Mouse (Mus musculus) left cerebral cortex, postnatal 25 days (tissue): ENCODE measurements at regions not wholly inside any gene's neighbourhood (a gene's known extent, or its start where the extent isn't known, plus 50 kb on each side); places are given as distances from the start of the nearest gene placed in this dataset.

Source experiments
- DNase-seq, 2 experiments: peaks; one replicate each; pipeline ENCODE4 v3.0.0; 2022; ENCODE audit warnings: low spot score in 2 of 2, mixed read lengths in 1 of 2
- intact Hi-C: fragments of 180-260 bp; cut with DNase I; formaldehyde crosslinking; loops from one replicate; pipeline ENCODE4 v1.15.1; 2025

DNA sequence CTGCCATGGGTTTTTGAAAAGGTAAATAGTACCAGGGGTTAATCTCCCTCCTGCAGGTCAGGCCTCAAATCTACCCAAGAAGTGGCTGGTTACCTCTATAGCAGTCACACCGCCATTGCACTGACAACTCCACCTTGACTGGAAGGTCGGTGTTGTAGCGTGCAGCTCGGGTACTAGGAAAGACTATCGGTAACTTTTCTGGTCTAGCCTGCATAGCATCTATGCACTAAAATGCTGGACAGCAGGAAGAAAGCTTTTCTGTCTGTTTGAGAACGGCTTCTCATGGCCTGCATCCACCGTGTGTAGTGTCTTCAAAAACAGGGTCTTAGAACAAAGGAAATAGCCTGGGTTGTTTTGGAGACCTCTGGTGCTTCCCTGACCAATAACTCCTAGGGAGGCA, 88.8 kb downstream of the Bms1 start:
- DNase-seq = no peak
- intact Hi-C loops = no loop called here

DNA sequence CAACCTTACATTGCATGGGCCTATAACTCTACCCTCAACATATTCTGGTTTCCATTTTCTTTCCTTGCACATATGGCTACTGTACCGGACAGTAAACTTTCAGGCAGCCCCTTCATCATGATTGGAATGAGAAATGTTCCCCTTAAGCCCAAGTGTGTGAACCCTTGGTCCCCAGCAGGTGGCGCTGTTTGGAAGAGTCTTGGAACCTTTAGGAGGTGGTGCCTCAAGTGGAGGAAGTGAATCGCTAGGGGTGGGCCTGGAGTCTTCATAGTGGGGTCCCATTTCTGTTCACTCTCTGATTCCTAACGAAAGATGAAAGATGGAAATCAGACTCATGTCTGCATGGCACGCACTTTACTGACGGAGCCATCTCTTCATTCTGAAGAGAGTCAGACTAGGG, 91.8 kb downstream of the Bms1 start:
- intact Hi-C loops = no loop called here
- no peak for DNase-seq

DNA sequence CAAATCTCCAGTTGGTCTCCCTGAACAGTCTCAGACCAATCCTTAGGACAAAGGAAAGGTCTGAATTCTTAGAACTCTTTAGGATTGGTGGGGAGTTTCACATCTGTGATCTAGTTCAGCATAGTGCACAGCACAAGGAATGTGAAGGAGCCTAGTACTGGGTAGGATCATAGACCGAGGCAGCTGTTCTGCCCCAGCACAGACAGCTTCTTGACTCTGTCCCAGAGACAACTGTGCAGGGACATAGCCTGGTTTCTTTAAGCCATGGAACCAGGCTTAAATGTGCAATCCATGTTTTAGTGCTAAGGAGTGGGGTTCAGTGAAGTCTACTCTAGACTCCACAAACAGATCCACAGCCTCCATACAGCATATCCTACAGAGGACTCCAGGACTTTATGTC, 93.6 kb downstream of the Bms1 start:
- intact Hi-C loops = no loop called here
- DNase-seq = no peak

DNA sequence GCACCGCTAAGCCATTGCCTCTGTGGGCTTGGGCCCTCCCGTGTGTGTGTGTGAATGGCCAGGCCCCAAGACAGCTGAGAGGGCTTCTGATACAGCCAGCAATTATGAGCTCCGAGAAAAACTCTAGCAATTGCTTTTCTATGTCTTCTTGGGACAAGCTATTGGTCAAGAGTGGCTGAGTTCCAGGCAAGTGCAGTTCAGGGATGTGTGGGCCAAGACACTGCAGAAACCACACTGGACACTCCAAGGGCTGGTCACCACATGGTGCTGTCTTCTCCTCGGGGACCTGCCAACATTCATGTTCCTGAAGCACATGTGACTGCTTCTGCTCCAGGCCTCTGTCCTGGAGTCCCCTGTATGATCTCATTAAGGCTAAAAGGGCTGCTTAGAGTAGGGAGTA, 94.7 kb downstream of the Bms1 start:
- intact Hi-C loops = no loop called here
- no peak for DNase-seq

DNA sequence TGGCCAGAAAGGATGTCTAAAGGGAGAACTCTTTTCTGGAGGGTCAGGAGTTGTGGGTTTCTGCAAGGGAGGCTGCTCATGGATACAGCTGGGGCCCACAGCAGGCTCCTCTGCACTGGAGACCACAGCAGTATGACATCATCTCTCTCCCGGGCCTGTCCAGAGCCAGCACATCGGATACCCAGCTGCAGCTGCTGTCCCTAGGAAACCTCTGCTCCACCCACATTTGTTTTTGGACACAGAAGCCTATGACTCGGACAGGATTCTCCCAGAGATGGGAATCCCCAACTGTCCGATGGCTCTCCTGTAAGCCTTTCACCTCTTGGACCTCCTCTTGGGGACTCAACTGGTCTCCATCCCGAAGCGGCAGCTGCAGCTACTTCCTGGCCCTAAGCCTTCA, 96.2 kb downstream of the Bms1 start:
- intact Hi-C loops = no loop called here
- DNase-seq = no peak

DNA sequence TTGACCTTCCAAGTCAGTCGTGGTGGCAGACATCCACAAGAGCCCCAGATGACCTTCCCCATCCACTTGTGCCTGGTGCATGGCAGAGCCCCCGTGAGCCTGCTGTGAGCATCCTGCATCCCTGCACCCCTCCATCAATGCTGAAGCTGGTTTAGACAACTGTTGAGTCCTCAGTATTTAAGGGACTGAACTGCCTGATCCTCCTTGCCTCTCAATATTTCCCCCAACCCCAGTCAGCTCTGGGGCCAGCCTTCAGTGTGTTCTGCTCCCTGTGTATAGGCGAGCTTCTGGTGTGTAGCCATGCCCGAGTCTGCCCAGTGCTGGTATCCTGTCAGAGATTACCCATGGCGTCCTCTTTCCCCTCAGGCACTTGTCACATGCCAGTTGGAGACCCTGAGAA, 96.6 kb downstream of the Bms1 start:
- DNase-seq = no peak
- intact Hi-C loops = no loop called here

DNA sequence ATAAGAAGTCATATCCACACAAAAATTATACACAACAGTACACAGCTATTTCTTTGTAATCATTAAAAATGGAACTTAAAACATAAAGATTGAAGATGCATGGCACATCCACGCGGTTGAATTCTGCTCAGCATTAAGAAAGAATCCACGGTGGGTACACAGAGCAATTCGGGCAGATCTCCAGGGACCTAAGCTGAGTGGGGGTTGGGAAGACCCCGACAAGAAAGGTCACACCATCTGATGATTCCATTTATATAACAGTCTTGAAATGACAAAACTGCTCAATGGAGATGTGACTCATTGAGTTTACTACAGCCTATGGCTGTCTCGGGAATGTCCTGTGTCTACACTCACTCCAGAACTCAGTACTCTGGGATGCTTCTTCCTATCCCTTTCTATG, 97.2 kb downstream of the Bms1 start:
- intact Hi-C loops = no loop called here

DNA sequence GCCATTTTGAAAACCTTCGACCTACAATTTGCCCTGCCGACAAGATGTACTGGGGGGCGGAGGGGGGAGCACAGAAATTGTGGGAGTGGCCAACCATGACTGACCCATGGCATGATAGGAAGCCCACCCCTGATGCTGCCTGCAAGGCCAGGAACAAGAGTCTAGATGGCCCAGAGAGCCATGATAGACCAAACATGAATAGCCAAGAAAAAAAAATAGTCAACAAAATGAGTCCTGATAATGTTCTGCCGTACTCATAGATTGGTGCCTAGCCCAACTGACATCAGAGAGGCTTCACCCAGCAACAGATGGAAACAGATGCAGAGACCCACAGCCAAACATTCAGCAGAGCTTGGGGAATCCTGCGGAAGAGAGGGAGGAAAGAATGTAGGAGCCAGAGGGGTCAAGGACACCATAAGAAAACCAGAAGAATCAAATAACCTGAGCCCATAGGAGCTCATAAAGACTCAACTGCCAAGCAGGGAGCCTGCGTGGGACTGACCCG, 99.2 kb downstream of the Bms1 start:
- intact Hi-C loops = no loop called here
- DNase-seq = no peak

More for the DNA sequence above, 97.2 kb downstream of the Bms1 start:
- DNase-seq = no peak

DNA sequence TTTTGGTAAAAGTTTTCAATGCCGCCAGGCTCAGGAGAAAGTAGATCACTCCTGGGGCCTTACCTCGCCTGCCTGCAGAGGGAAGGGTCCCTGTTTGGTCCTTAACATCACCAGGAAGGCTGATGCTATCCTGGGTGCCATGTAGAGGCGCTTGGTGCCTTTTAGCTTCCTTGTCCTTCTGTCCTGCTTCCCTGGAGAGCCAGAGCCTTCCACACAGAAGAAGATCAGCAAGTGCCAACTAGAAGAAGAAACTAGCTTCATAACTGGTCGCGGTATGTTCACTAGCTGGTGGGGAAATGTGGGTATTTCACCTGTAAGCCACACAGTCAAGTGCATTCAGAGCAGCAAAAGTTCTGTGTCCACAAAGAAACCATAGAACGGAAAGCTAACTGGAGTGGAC, 103.4 kb downstream of the Bms1 start:
- no peak for DNase-seq
- intact Hi-C loops = no loop called here

DNA sequence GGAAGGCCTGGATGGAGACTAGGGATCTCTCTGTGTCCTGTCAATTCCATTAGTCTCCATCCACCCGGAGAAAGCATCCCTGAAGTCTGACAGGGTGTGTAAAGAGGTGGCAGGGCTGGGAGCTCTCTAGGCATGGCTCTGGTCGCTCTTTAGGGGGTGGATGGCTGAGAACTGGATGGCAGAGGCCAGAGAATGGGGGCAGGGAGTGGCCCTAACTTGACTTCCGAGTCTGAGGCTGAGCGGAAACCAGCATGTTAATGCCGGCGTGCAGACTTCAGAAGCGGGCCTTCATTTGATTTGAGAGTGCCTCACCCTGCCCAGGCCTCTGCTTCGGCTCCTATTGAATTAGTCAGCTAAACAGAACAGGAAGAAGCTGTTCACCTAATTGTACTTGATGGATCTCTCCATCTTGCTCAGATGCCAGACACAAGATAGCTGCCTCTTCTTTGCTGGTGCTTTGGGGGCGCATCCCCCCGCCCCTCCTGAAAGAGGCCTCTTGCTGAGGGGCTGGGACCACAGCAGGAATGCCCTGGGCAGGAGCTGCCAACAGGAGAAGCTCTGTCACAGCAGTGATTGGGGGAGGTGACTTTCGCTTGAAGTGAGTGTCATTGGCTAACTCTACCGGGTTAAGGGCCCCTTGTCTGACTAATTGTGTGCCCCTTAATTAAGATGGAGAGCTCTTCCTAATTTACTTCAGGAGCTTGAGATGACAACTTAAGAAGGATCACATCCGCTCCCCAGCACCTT, 104.2 kb downstream of the Bms1 start:
- intact Hi-C loops = no loop called here
- DNase-seq = no peak

DNA sequence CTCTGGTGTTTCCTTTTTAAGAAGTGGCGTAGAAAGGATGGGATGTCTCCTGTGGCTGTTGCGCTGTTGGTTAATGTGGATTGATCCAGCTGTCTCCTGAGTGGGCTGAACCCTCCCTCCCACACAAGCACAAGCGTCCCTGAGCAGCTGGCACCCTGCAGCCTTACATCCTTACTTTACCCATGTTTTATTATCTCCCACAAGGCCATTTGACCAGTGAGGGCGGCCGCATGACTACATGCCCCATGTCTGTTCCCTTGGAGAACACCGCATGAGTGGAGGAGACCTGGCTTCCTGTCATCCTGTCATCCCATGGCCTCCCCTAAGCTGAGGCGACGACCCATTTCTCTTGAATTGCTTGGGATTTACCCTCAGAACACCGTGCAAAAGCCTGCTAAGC, 108.2 kb downstream of the Bms1 start:
- no peak for DNase-seq
- intact Hi-C loops = no loop called here

DNA sequence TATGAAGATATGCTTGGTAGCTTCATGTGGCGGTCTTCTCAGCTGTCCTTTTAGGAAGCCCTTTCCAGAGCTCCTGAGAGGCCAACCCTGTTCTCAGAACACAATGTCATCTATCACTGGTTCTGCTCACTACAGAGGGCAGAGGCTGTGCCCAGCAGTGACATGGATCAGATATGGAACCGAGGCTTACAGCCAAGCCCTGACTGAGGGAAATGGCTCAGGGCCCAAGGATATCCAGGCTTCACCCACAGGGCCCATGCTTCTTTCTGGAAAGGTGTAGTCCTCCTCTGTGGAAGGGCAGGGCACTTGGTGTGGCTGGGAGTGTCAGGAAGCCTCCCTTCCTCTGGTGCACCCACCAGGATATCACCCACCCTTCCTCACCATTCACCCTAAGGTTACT, 109.4 kb downstream of the Bms1 start:
- intact Hi-C loops = no loop called here
- DNase-seq = no peak

DNA sequence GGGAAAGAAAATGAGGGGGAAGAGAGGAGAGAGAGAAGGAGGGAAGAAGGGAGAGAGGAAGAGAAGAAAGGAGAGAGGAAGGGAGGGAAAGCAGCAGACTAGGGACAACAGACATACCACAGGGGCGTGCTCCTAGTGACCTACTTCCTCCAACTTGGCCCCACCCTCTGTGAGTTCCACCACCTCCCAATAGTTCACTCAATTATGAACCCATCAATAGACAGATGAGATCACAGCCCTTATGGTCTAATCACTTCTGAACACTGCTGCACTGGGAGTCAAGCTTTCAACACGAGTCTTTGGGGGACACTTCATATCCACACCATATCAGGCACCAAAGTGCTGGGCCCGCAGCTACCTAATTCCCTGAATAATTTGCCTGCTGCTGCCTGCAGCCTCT, 110.7 kb downstream of the Bms1 start:
- intact Hi-C loops = no loop called here
- no peak for DNase-seq

DNA sequence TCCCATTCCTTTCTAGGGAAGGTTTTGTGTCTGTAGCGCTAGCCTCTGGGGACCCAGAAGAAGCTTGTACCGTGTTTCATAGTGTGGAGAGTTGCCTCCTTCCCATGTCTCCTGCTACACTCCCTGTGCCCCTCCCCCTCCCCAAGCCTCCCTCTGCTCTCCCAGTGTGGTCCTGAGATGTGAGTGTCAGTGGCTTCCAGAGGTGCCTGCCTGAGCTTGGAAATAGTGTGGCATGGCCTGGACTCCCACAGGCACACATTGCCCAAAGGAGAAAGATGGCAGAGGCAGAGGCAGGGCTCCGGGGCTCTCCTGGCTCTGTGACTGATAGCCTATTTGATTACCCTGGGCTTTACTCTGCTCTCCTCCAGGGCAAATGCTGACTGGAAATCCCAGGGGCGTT, 110.0 kb upstream of the Ret start:
- no peak for DNase-seq
- intact Hi-C loops = no loop called here

DNA sequence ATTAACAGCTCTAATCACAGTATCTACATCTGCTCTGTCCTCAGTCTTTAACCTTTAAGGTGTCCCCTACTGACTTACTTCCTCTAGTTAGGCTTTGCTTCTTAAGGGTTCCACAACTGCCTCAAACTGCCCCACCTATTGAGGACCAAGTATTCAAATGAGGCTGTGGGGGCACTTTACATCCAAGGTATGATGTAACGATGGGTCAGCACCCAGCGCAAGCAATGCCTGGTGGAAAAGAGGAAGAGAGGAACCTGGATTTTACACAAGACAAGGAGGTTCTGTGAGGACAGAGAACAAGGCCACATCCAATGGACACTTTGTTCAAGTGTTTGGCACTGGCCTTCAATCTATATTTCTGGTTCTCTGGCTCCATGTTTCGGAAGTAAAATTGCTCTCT, 107.7 kb upstream of the Ret start:
- DNase-seq = no peak
- intact Hi-C loops = no loop called here

DNA sequence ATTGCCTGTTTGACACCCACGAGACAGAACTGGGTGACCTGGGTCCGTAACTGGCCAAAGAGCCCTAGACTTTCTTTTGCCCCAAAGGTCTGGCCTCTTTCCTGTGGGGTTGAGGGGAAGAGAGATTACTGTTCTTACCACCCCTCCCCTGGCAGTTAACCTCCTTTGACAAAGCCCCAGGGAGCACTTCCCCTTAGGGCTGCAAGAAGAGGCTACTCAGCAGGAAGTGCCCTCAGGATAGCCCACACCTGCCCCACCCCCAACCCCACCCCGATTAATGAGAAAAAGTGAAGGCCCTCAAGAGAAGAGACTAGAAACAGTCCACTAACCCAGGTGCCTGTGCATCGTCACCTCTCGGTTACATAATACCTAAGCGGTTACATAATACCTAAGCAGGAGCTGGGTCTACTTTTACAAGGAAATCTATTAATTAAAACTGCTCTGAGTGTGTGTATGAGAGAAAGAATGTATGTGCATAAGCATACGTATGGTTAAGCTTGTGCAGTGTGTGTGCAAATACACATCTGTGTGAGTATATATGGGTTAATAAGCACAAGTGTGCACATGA, 105.3 kb upstream of the Ret start:
- DNase-seq = peak in 1 of 2 experiments; percentile 10
- intact Hi-C loops = no loop called here

DNA sequence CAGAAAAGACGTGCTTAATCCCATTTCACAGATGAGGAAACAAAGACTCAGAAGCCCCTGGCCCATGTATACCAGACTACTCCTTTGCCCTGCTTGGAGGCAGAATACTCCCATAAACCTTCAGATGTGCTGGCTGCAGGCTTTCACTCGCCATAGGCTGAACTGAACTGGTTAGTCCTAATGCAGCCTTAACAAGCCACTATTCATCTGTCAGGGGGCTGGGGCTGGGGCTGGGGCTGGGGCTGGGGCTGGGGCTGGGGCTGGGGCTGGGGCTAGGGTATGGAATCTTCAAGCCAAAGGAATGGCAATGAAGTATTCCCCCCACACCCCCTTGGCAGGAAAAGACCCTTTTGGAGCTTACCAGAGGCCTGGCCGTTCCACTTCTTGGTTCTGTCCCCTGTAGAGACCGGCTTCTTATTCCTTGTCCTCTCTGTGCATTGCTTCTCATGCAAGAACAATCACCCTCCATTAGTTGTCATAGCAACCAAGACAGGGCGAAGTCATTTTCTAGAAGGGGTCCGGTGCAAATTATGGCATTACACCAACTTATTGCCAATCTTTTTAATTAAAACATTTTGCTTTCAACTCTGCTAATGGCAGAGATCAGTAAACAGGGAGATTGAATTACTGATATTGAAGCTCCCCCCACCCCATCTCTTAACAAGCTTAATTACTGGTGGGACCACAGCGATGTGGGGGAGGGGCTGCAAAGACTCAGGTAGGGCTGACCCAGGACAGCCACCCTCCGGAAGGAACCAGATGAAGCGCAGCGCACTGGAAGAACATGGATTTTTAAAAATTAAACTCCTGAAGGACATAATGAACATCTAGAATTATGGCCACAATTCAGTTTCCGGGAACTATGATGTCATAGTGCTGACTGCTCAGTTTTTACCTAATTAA, 104.6 kb upstream of the Ret start:
- intact Hi-C loops = no loop called here
- DNase-seq = no peak

DNA sequence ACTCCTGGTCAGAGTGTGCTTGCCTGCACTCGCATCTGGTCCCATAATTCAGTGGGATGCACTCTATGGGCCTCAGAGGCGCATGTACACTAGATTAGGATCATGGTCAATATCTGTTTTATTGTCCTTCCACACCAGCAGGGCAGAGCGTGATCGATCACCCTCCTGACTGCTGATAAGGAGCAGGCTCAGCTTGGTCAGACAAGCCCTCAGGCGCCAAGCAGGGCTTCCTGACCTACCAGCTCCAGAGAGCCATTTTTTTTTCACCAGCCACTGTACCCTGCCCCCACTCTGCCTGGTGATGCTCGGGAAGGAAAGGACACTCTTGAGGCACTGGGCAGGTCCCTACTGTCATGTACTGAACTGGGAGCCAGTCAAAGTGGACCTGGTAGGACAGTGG, 103.3 kb upstream of the Ret start:
- intact Hi-C loops = no loop called here
- no peak for DNase-seq

DNA sequence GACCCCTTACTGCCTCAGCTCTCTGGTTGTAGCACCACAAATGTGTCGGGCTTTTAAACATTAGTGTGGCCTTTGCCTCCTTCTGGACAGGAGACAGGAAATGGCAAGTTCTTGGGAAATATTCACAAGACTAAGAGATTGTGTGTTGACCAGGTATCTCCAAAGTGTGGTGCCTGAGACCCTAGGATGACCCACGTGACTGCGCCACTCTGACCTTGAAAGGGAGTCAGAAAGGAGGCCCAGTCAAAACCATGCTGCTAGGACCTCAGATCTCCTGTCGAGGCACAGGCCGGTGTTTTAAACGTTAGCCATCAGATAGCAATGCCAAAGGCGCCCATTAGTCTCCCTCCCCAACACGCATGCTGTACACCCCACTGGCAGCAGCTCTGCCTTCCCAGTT, 100.1 kb upstream of the Ret start:
- DNase-seq = no peak
- intact Hi-C loops = no loop called here

DNA sequence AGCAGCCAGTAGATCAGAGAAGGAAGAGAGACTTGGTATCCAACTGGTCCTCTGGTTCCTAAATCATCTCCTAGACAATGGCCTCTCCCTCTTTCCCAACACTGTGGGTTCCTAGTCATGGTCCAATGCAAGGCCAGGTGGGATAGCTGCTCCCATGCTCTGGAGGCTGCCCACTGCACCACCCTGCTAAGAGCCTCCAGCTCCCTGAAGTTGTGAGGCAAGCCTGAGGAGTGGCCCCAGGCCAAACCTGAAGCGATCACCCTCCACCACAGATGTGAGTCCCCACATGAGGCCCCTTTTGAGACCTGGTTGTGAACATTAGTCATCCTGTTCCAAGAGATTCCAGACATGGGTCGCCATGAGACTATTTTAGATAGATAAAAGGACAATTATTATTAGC, 96.5 kb upstream of the Ret start:
- DNase-seq = no peak
- intact Hi-C loops = no loop called here

DNA sequence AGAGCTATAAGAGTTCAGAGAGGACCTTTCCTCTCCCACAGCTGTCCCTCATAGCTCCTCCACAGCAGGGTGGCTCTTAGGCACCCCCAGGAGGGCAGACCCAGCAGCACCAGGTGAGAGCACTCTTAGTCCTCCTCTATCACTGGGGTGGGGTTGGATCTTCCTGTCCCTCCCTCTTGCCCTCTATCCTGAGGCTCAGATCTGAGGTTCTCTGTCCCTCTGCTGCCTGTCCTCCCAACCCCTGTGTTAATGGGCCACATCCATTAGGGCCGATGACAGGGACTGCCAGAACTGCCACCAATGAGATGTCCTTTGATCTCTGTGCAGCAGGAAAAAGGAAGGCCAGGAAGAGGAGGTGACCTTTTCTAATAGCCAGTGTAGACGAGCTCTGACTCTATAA, 95.4 kb upstream of the Ret start:
- DNase-seq = no peak
- intact Hi-C loops = no loop called here
